Mouse (Mus musculus) kidney, postnatal 10 days (tissue): Measurements from ENCODE around the gene Foxa2.

Source experiments
- DNase-seq: peaks from one replicate; pipeline ENCODE4 v3.0.0; 2021; ENCODE audit warnings: mixed read lengths

Foxa2 gene

DNA sequence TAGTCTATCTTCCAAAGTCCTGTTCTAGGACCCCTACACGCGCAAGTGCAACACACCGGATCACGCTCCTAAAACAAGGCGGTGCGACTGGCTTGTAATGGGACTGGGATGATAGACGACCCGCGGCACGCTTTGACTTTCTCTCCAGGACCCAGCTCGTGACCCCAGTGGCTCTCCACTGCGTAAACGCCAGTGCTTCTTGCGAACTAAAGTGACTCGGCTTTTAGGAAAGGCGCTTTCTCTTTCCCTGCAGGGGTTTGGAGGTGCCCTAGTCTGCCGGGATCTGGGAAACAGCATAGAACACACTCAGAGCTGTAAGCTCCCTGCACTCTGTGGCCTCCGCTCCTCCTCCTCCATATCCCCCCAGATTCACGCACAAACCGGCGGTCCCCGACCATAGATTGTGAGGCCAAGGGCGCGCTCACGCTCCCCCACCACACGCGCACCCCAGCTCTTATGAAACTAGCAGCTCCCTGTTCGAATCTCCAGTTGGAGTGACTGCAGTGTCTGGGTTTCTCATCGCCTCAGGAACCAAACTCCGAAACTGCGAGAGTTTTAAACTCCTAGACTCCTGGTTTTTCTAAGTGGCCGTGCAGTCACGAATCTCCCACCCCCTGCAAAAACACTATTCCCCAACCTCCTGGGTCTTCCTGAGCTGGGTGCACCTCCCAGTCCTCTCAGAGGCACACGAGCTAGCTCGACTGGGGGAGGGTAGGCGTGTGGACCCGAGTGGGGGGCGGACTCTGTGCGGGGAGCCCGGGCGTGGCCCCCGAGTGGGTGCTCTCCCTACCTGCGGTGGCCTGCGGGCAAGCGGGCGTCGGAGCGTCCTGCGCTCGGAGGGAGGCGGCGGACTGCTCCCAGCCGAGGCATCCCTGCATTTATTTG, 7.2 kb downstream of the Foxa2 start:
- peak; percentile 12 for DNase-seq

DNA sequence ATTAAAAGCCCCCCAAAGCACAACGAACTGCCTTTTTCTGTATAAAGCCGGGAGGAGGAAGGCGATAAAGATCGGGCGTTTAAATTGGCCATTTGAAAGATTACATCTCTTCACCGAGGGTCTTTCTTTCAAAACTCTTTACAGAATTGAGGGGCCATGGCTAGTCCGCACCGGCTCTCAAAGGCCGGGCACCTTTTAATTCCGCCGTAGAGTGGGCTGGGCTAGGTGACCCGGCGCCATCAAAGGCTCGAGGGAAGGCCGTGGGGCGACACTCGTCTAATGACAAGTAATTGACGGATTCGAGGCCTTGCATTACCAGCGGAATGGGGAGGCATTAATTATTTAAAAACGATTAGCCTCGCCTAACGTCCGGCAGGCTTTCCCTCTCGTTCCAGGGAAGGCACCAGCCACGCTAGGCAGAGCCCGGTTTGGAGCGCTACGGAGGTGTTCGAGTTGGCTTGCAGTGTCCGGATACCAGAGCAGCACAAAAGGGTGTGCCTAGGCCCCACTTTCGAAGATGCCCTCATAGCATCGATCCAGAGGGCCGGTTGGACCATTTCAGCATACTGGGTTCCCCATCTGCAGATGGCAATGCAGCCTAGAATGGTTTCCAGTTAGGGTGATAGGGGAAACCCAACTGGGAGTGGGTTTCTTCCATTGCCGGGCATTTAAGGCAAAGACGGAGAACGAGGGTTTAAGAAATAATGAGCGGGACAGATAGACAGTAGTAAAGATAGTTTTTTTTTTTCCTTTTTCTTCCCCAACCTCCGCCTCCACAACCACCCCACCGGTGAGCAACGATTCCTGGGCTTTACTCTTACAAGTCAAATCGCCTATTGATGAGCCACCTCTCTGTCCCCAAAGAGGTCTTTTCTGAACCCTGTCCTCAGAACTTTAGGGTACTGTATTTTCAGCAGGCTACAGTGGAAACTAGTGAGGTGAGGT, 8.1 kb downstream of the Foxa2 start:
- DNase-seq = no peak

- no peak for DNase-seq
Measured at GRCm38 (mm10) chr2:148036611-148037160, 10.1 kb downstream of the Foxa2 start.

DNA sequence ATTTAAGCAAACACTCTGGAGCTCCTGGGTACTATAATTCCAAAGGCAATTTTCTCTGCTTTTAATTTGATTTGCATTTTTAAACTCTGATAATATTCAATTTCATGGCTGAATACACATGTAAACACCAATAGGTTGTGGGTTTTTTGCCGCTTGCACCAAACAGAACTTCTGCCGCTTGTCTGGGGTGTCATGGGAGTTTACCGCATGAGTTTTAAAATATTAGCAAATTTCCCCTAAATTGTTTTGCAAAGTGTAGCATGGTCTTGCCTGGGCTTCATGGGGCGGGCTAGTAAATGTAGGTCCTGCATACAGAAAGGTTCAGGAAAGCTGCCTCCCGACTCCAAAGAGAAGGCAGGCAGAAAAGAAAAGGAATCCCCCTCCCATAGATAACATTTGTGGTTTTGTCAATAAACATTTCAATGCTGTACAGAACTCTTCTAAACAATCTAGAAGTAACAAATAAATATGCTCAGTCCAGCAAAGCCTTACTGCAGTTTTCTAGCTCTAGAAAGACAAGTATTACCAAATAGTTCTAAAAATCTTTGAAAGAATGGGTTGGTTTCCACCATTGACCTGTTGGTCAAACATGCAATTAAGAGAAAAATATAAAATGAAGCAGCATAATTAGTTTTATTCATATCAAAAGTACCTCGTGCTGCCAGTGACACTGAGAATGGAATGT, 15.6 kb downstream of the Foxa2 start:
- DNase-seq = no peak

- no peak for DNase-seq
Measured at GRCm38 (mm10) chr2:148030613-148030935, 16.2 kb downstream of the Foxa2 start.

- peak; percentile 18 for DNase-seq
Measured at GRCm38 (mm10) chr2:148029751-148030612, 16.8 kb downstream of the Foxa2 start.

- DNase-seq = no peak
Measured at GRCm38 (mm10) chr2:148029050-148029608, 17.6 kb downstream of the Foxa2 start.

- DNase-seq = no peak
Measured at GRCm38 (mm10) chr2:148026366-148026765, 20.4 kb downstream of the Foxa2 start.

DNA sequence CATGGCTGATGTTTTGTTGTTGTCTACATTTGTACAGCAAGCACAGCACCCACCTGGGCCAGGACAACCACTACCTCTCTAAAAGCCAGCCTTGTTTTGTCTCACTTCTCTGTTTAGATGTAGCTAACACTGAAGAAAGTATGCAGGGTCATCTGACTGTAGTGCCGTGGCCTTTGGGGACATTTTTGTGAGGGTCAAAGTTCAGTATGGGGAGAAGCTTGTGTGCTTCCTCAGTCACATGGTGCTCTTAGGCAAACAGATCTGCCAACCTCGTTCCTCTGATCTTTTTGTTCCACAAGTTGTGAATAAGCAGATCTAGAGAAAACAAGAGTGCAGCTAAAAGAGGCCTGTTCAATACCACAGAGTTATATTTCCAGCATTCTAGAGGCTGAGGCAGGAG, 21.3 kb downstream of the Foxa2 start:
- DNase-seq = no peak

- DNase-seq = no peak
Measured at GRCm38 (mm10) chr2:148024268-148024935, 22.4 kb downstream of the Foxa2 start.

GRCm38 (mm10) chr2:148023340-148023806, 23.4 kb downstream of the Foxa2 start:
- peak; percentile 11 for DNase-seq

DNA sequence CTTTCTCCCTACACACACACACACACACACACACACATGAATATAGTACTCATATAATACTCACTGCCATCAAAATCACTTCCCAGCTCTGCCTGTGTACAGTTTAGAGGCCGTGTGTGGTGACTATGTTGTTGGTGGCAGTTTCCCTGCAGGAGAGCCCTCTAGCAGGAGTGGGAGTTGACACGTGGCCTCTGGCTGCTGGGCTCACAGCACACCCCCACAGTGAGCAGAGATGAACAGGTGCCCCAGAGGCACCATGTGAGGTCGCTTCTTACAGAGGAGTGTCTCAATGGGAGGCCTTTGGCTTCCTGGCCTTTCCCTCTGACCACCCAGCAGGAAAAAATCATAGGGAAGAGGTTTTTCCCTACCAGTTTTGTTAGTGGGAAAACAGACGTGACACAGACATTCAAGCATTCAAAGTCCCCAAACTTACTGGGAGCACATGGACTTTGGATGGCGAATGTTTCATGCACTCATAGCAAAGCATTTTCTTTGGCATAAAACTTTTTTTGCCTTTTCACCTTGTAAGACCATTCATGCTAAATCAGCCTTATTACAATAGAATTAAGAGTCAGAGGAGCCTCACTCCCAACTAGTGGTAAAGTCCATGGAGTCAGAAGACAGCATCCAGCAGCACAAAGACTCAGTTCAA, 24.7 kb downstream of the Foxa2 start:
- DNase-seq = no peak

- no peak for DNase-seq
Measured at GRCm38 (mm10) chr2:148021016-148021415, 25.8 kb downstream of the Foxa2 start.

GRCm38 (mm10) chr2:148020125-148020524, 26.6 kb downstream of the Foxa2 start:
- DNase-seq = no peak

DNA sequence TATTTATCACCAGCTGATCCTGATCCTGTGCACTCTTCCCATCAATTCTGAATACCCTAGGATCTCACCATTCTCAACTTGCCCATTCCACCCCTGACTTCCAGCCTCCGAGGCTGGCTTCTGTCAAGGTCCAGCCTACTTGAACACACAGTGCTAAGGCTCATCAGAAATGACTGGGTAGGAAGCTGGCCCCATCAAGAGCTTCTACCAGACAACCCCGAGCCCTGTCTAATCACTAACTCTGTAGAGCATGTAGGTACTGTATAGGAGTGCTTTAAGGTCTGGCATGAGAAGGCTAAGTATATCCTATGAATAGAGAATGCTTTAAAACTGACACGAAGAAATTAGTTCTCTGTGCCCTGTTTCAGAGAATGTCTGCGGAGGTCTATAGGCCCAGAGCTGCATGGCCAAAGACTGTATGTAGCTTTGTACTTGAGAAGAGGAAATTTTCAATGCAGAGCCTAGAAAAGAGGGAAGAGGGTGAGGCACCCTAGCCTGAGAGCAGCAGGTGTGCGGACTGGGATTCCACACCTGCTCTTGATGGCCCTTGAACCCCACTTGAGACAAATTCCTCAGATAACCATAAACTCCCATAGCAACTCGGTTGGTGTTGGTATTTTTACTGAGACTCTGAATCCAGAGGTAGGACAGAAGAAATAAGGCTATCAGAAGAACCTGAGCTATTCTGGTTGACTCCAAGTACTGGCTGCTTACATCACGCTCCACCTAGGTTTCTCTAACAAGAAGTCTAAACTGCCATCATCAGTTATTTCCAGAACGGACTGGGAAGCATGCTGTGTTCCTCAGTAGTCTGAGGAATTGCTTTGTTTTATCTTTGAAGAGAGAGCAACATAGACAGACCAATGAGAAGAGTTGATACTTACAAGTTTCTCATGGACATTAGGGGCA, 28.7 kb downstream of the Foxa2 start:
- DNase-seq = no peak

- DNase-seq = no peak
Measured at GRCm38 (mm10) chr2:148013382-148013781, 33.4 kb downstream of the Foxa2 start.

GRCm38 (mm10) chr2:148009049-148009448, 37.7 kb downstream of the Foxa2 start:
- DNase-seq = no peak

DNA sequence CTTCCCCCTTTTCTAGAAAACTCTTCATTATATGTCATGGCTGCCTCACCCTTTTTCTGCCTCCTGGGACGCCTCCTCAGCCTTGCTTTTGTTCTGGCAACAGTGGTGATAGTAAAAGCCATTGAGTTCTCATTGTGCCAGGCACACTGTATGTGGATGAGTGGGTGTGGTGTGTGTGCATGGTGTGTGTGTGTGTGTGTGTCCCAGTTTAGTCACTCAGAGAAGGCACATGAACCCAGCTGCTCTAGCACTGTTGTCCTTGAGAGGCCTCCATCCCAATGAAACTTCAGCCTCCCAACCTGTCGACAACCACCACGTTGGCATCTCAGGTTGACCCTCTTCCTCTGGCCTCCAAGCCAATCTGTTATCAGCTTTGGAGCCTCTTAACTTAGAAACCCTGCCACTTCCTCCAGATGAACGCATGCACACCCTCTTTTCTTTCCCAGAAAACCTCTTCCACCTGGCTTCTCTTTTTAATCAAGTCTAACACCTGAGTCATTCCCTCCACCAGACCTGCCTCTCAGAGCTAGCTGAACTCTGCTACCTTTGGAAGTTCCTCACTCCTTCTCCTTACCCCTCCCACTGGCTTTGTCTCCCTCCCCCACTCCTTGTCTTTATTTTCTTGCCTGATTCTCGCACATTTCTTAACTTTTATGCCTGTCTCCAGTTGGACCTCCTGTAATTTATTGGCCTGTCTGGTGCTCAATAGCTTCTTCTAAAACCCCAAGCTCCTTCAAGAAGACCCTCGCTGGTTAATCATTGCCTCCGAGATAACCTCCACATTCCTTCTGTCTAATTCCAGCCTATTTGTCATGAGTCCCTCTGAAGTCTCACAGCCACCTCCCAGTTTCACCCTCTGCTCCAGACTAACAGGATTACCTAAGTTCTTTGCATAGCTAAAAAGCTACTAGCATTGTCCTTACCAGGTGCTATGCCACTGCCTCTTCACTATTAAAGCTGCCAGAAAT, 41.9 kb downstream of the Foxa2 start:
- DNase-seq = no peak
